Mouse (Mus musculus) left cerebral cortex, adult 11 months (tissue): ENCODE measurements at regions not wholly inside any gene's neighbourhood (a gene's known extent, or its start where the extent isn't known, plus 50 kb on each side); places are given as distances from the start of the nearest gene placed in this dataset.
A peak's percentile ranks its signal among the peaks of the same experiment; 100 is the strongest.

Source experiments
- DNase-seq: peaks from one replicate; pipeline ENCODE4 v3.0.0; 2022; ENCODE audit warnings: low spot score

GRCm38 (mm10) chr14:123219590-123219989 is 235.8 kb upstream of the Tmtc4 start:
- DNase-seq, result no peak

GRCm38 (mm10) chr14:123210241-123210640 is 226.4 kb upstream of the Tmtc4 start:
- DNase-seq, result no peak

- no peak for DNase-seq
Observed at GRCm38 (mm10) chr14:123202848-123203247, 219.0 kb upstream of the Tmtc4 start.

GRCm38 (mm10) chr14:123202313-123202712 is 218.5 kb upstream of the Tmtc4 start:
- no peak for DNase-seq

- peak; percentile 21 for DNase-seq
Observed at GRCm38 (mm10) chr14:123201426-123202274, 217.8 kb upstream of the Tmtc4 start.

- no peak for DNase-seq
Observed at GRCm38 (mm10) chr14:123199111-123199510, 215.3 kb upstream of the Tmtc4 start.

GRCm38 (mm10) chr14:123192574-123192973 is 208.7 kb upstream of the Tmtc4 start:
- no peak for DNase-seq

- no peak for DNase-seq
Observed at GRCm38 (mm10) chr14:123190729-123191128, 206.9 kb upstream of the Tmtc4 start.

- no peak for DNase-seq
Observed at GRCm38 (mm10) chr14:123187270-123188058, 203.6 kb upstream of the Tmtc4 start.

GRCm38 (mm10) chr14:123173183-123173582 is 189.3 kb upstream of the Tmtc4 start:
- no peak for DNase-seq

GRCm38 (mm10) chr14:123171865-123172264 is 188.0 kb upstream of the Tmtc4 start:
- DNase-seq, result no peak

GRCm38 (mm10) chr14:123163842-123164241 is 180.0 kb upstream of the Tmtc4 start:
- DNase-seq, result no peak

- DNase-seq, result peak; percentile 4
Observed at GRCm38 (mm10) chr14:123143489-123144046, 159.7 kb upstream of the Tmtc4 start.

GRCm38 (mm10) chr14:123138743-123139705 is 155.2 kb upstream of the Tmtc4 start:
- no peak for DNase-seq

- no peak for DNase-seq
Observed at GRCm38 (mm10) chr14:123133979-123134378, 150.1 kb upstream of the Tmtc4 start.

- DNase-seq, result no peak
Observed at GRCm38 (mm10) chr14:123120361-123120760, 136.5 kb upstream of the Tmtc4 start.

GRCm38 (mm10) chr14:123116337-123116736 is 132.5 kb upstream of the Tmtc4 start:
- DNase-seq, result no peak

GRCm38 (mm10) chr14:123110533-123110932 is 126.7 kb upstream of the Tmtc4 start:
- no peak for DNase-seq

GRCm38 (mm10) chr14:123100371-123100770 is 116.5 kb upstream of the Tmtc4 start:
- DNase-seq, result no peak

GRCm38 (mm10) chr14:123096086-123096485 is 112.3 kb upstream of the Tmtc4 start:
- no peak for DNase-seq

GRCm38 (mm10) chr14:123082065-123082464 is 98.2 kb upstream of the Tmtc4 start:
- DNase-seq, result no peak
